Mouse (Mus musculus) adrenal gland, adult 2 months (tissue): ENCODE data around the gene Slc10a6. TPM values are rescaled to one million over a fixed set of nuclear protein-coding genes. Genes with fewer than 3 reads are reported as not detected.

Experiments
- DNase-seq: peaks from one replicate; pipeline ENCODE4 v3.0.0; 2021
- long read RNA-seq: library from polyadenylated mRNA; stranded (forward); transcript quantifications from one replicate; pipeline ENCODE4 v2.0.0, GENCODE M21; 2021
- polyA plus RNA-seq: library from polyadenylated mRNA; depleted of rRNA; stranded (reverse); fragments of >200 nt; gene quantifications from 2 replicates; pipeline ENCODE4 v1.2.3, GENCODE M21; 2012; rRNA removed
- total RNA-seq, 2 experiments: library from RNA; stranded (reverse); gene quantifications; 2 replicates each; pipeline ENCODE4 v1.2.3; 2021

The Slc10a6 gene
- total RNA-seq (1 to 10 TPM; 1.3 to 1.8 TPM), polyA plus RNA-seq (0.83 and 1.1 TPM in 2 replicates)
- long read RNA-seq: 0 reads

GRCm38 (mm10) chr5:103629111-103629764 is at the start of gene Slc10a6:
Gene Slc10a6 (minus strand): TSS chr5:103629403.
- peak; percentile 64 for DNase-seq

DNA sequence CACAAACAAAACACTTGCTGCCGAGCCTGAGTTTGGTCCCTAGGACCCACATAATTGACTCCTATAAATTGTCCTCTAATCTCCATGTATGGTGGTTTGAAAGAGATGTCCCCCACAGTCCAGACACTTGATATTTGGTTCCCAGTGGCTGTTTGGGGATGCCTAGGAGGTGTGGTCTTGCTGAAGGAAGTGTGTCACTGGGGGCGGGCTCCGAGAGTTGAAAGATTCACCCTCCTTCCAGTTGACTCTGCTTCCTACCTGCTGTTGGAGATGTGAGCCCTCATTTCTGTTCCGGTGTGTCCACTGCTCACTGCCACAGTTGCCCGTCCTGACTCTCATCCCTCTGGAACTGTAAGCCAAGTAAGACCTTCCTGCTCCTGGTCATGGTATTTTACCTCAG is 49.8 kb upstream of the Slc10a6 start:
- no peak for DNase-seq

DNA sequence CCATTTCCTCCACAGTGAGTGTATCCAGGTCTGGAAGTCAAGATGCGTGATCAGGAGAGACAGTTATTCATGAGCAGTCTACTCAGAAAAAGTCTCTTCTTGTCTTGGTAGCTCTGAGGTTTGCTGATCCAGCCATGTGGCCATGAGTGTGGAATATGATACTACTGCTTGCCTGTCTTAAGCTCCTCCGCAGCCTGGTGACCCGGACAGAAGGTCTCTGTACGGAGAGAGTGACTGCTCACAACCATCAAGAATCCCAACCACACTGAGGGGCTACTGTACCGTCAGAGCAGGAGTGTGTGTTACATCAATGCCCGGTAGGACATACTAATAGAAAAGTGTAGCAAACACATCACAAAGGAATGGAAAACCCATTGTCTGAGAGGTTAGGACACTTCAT is 48.7 kb upstream of the Slc10a6 start:
- DNase-seq: no peak

- DNase-seq: peak; percentile 35
Observed at GRCm38 (mm10) chr5:103676289-103676881, 47.2 kb upstream of the Slc10a6 start.

DNA sequence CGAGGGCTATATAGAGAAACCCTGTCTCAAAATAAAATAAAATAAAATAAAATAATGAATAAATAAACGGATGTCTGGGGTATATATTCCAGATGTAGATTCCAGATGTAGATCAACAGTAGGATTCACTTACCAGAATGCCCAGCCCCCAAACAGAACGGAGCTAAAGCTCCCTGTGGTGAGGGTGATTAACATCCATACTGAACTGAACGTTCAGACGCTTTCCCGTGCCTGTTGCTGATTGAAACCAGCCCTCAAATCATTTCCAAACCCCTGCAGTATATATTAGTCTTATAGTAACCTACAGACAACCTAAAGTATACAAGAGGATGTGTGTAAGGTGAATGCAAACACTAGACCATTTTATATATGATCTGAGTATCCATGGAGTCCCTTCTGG is 45.3 kb upstream of the Slc10a6 start:
- no peak for DNase-seq

- DNase-seq: peak; percentile 65
Observed at GRCm38 (mm10) chr5:103673611-103674010, 44.4 kb upstream of the Slc10a6 start.

DNA sequence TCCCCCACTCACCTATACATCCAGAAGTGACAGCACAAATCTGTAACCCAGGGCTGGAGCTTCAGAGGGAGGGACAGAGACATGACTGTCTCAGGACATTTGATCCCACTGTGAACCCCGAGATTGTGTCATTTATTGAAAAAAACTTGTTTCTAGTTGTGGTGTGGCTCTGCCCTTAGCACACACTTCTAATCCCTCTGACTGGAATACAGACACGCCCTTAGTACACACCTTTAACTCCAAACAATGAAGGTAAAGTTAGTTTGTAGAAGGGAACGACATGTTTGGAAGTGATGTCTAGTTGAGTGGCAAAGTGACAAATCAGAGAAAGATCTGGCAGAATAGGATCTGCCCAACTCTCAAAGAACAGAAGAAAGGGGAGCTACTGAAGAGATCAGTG is 42.7 kb upstream of the Slc10a6 start:
- no peak for DNase-seq

DNA sequence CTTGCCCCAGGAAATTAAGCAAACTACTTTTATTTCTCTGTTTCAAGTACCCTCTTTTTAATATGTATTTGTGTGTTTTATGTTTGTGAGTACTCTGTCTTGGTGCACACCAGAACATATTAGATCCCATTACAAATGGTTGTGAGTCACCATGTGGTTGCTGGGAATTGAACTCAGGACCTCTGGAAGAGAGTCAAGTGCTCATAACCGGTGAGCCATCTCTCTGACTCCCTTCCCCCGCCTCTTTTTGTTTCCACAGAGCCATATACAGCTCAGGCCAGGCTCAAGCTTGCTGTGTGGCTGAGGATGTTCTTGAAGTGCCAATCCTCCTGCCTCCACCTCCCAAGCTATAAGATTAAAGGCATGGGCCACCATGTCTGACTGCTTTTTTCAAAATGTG is 36.7 kb upstream of the Slc10a6 start:
- DNase-seq: no peak

DNA sequence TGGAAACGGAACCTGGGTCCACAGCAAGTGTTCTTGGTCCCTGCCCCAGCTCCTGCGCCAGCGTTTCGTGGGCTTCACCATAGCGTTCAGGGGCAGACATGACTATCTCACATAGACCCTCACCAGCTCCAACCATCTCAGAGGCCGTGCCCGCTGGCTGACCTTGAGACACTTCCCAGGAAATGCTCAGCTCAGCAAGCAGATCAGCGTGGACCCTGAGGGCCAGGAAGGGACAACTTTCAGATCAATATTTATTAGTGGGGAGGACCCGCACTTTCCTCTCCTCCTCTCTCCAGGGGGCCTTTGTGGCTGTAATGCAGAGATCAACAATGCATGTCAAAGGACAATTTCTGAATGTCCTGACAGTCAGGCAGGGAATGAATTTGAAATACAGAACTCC is 35.7 kb upstream of the Slc10a6 start:
- DNase-seq: no peak

DNA sequence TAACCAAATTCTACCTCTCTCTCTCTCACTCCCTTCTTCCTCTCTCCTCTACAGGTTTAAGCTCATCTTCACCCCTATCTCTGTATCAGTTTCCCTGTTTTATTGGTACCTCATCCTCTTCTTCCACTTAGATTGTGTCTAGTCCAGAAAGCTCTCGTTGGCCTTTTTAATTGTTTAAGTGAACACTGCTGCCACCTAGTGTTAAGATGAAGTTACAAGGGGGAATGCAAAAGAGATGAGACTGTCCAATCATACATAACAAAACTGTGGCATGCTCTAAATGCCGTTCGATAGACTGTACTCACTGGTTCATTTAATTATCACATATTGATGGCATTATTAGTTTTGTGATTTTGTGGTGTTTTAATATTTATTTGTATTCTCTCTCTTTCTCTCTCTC is 30.4 kb upstream of the Slc10a6 start:
- DNase-seq: no peak

GRCm38 (mm10) chr5:103658921-103659320 is 29.7 kb upstream of the Slc10a6 start:
- no peak for DNase-seq

- DNase-seq: peak; percentile 89
Observed at GRCm38 (mm10) chr5:103655346-103656118, 26.3 kb upstream of the Slc10a6 start, which contains the start of gene 1700016H13Rik. Gene 1700016H13Rik (minus strand): TSS chr5:103656010.

DNA sequence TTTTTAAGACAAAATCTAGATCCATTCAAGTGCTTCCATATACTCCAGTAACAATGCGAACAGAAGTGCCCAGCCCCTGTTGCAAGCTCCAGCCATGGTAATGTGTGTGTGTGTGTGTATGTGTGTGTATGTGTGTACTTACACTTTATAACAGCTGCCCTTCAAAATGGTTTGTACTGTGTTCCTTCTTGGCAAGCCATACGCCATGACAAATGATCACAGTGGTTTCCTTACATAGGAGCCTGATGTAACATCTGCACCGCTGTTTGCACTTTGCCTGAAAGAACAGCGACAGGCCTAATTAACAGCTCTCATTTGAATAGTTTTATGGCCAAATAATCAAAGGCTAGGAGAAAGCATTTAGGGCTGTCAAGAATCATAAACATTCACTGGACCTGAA is 25.6 kb upstream of the Slc10a6 start:
- DNase-seq: no peak

- DNase-seq: peak; percentile 35
Observed at GRCm38 (mm10) chr5:103654225-103654624, 25.0 kb upstream of the Slc10a6 start.

DNA sequence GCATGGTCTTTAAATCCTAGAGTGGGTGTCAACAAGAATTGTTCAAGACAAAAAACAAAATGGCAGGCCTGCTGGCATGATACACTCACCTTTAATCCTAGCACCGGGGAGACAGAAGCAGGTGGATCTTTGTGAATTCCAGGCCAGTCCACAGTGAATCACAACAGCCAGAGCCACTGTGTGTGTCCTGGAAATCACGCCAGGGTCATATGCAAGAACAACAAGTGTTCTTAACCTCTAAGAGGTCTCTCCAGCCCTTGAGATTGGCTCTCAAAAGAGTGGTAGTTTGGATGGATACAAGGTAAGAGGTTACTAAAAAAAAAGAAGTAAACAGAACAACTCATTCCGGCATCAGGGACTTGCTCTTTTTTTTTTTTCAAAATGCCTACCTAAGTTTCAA is 18.1 kb upstream of the Slc10a6 start:
- no peak for DNase-seq

- DNase-seq: no peak
Observed at GRCm38 (mm10) chr5:103644167-103644566, 15.0 kb upstream of the Slc10a6 start.

DNA sequence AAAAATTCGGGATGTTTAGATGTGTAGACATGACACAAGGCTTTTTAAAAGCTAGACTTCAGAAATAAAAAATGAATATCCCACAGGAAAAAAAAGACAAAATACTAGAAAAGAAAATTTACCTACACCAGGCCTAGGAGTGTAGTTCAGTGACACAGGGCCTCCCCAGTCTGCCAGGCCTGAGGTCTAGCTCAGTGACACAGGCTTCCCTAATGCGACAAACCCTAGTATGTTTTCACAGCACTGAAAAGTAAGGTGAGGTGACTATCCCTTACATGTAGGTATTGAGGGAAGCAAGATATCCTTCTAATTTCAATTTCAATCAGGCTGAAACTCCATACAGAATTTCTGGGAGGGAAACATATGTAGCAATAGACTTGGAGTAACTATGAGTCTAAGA is 8.0 kb upstream of the Slc10a6 start:
- DNase-seq: no peak

DNA sequence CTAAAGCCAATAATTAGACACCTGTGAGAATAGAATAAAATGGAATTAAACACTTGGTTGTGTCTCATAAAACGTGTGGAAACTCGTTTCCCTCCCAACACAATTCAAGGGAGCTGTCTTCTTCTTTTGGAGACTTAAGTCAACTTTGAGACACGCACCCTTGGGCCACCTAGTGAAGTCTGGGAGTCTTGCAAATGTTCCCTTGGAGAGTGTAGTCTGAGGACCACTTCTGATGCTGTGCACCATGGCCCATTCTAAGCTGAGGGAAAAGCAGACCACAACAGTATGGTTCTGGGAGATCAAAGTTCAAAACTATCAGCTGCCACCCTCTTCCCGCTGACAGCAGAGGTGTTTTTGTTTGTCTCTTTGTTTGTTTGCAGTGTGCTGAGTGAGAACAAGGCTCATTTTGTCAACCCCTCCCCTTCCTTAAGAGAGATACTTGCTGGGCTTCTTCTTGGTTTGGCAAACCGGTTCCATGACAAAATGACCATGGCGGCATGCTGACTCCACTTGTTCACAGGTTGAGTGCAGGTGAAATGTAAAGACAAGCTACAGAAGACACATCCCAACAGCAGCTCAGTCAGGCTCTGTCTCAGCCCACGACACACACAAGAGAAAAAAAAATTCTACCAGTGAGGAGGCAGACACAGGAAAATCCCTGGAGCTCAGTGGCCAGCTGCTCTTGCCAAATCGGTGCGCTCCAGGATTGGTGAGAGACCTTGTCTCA is 814 bp upstream of the Slc10a6 start:
- no peak for DNase-seq

- DNase-seq: no peak
Observed at GRCm38 (mm10) chr5:103628499-103628898, 704 bp downstream of the Slc10a6 start.

- no peak for DNase-seq
Observed at GRCm38 (mm10) chr5:103624831-103625230, 4.4 kb downstream of the Slc10a6 start.

- no peak for DNase-seq
Observed at GRCm38 (mm10) chr5:103622321-103622720, 6.9 kb downstream of the Slc10a6 start.

DNA sequence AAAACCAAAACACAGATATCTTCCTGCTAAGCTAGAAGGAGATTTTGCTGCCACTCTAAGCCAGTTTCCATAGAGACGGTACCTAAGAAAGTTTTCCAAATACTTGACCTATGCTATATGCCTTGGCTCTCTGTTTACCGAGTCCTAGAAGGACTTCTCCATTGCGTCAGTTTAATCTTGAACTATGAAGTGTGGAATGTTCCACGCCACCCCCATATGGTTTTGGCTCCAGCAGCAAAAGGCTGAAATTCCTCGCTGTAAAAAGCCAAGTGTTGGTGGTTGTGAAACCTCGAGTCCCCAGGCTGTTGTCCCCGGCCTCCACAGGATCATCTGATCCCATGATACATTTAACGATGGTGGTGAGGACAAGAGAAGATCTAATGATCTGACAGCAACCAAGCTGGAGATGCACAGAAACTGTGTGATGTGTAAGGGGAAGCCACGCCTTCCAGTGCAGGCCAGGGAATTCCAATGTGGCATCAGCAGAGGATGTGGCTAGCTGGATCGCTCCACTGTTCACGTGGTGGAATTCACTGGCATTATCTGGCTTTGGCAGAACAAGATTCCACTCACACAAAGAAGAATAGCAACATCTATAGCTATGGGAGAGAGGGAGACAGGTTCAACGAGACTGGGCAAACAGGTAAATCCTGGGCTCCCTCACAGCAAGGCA is 8.8 kb downstream of the Slc10a6 start:
- no peak for DNase-seq
